Mouse (Mus musculus): ENCODE measurements around the gene Ankrd40. TPM values are rescaled to one million over a fixed set of nuclear protein-coding genes. Genes with fewer than 3 reads are reported as not detected.

The Ankrd40 gene
- polyA plus RNA-seq, 2 experiments = 5.5 to 12.6 TPM

DNA sequence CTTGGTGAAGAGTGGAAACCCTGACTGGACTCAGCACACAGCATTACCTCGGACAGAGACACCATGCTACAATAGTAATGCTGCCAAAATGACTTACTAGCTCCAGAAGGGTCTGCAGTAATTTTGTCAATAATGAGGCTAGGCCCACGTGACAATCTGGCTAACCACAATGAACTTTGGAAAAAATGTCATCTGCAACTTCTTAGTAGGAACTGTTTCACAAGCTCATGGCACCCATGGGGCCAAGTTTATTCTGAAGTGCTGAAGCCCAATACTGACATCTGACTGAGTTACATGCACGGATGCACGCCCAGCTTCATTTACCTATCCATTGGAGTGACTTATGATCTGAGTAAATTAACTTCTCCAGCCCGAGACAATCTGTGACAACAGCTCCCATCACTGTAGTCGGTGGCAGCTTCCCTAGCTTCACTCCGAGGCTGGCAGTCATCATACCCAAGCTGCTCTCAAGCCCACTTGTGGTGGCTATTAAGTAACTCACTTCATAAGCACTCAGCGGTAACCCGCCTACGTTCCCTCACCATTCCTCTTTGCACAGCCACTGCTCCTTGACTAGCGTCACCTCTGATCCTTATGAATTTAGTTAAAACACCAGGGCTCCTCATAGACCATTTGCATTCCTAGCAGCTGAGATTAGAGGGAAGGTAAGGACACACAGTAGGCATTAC lies 41.8 kb upstream of the Ankrd40 start:
- no peak overlapping the region for H3K4me3 ChIP-seq (ENCODE audit: insufficient read depth in 1 of 2, low read depth in 2 of 2, low read length in 2 of 2)
- H3K27me3 ChIP-seq (ENCODE audit: control insufficient read depth, insufficient read depth, low read length) = no peaks in the 10 kb centered on the region
- no peak overlapping the region for H3K9ac ChIP-seq (replicated peaks)
- TF ChIP-seq CTCF (IDR thresholded peaks at IDR 0.05; ENCODE audit: low read depth) = no peak
- TF ChIP-seq EP300 (IDR thresholded peaks at IDR 0.05; ENCODE audit: low read depth) = no peak
- peaks cover 21 to 22% of the 10 kb centered on the region in 2 experiments for H3K4me1 ChIP-seq (replicated peaks; ENCODE audit: control insufficient read depth in 2 of 2, insufficient read depth in 2 of 2, low read length in 1 of 2)
- H3K36me3 ChIP-seq (replicated peaks; ENCODE audit: control insufficient read depth, insufficient read depth, low read depth) = peaks cover 65% of the 10 kb centered on the region
- DNase-seq (ENCODE audit: low read depth in 3 of 3, low spot score in 3 of 3) (no peak), ATAC-seq (ENCODE audit: insufficient read depth) (no peak)
- WGBS (ENCODE audit: insufficient replicate concordance) = 85% methylated on average over 11 of the region's 11 CpGs
- H3K9me3 ChIP-seq (ENCODE audit: control insufficient read depth, low read length) = no peaks in the 10 kb centered on the region
- H3K27ac ChIP-seq = no peak overlapping the region
- H3K4me2 ChIP-seq (ENCODE audit: low read depth) = no peak overlapping the region

DNA sequence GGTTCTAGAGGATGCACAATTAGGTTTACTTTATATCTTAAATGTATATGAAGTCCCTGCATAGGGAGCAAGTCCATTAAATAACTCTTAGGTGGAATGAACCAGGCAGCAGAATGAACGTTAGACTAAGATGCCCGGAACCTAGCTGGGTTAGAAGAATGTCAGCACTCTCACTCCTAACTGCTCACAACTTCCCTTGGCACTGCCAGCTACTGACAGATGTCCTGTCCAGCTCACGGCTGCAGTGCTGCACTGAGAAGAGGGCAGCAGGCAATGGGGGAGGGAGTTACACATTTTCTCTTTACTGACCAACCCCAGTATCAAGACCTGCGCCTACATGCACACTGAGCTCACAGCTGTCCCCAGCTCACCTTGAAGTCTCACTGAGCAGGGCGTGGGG lies 40.7 kb upstream of the Ankrd40 start:
- DNase-seq (ENCODE audit: low read depth in 3 of 3, low spot score in 3 of 3) (no peak), ATAC-seq (ENCODE audit: insufficient read depth) (no peak)
- no peaks in the 10 kb centered on the region for H3K27me3 ChIP-seq (ENCODE audit: control insufficient read depth, insufficient read depth, low read length)
- H3K4me3 ChIP-seq (ENCODE audit: insufficient read depth in 1 of 2, low read depth in 2 of 2, low read length in 2 of 2) = no peak overlapping the region
- no peak overlapping the region for H3K27ac ChIP-seq
- H3K4me2 ChIP-seq (ENCODE audit: low read depth) = no peak overlapping the region
- TF ChIP-seq EP300 (IDR thresholded peaks at IDR 0.05; ENCODE audit: low read depth) (no peak), CTCF (IDR thresholded peaks at IDR 0.05; ENCODE audit: low read depth) (no peak)
- H3K4me1 ChIP-seq (replicated peaks; ENCODE audit: control insufficient read depth in 2 of 2, insufficient read depth in 2 of 2, low read length in 1 of 2) = peaks cover 15 to 18% of the 10 kb centered on the region in 2 experiments
- H3K36me3 ChIP-seq (replicated peaks; ENCODE audit: control insufficient read depth, insufficient read depth, low read depth) = peaks cover 72% of the 10 kb centered on the region
- no peak overlapping the region for H3K9ac ChIP-seq (replicated peaks)
- 87% methylated on average over 5 of the region's 5 CpGs for WGBS (ENCODE audit: insufficient replicate concordance)
- no peaks in the 10 kb centered on the region for H3K9me3 ChIP-seq (ENCODE audit: control insufficient read depth, low read length)

DNA sequence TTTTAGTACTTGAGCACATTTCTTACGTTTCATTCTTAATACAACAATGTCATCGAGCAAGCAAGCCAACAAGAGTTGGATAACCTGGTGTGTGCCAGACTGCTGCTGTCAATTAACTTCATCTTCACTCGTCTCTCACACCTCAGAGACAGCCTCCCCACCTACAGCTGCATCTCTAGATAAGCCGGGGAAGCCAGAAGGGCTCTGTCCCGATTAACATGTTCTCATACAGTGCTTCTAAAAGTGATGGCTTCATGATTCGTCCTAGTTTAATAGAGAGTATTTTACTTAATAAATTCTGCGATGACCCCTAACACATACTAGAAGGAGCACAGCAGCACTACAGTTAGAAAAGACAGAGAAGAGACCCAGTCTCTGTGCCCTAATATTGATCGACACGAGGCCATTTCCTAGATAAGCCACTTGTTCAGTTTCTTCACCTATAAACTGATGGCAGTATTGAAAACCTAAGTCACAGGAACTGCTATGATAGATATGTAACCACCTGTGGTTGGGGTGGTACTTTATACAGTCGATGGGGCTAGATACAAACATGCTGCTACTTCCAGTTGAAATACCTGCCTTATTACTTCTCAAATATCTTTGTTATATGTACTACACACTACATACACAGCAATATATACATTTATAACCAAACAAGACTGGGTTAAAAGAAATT lies 37.6 kb upstream of the Ankrd40 start:
- Histone ChIP-seq H3K9ac (replicated peaks) (peak overlapping the region; percentile 25; the same call in 1 of the 2 replicates), H3K9me3 (ENCODE audit: control insufficient read depth, low read length) (no peaks in the 10 kb centered on the region), H3K4me3 (ENCODE audit: insufficient read depth in 1 of 2, low read depth in 2 of 2, low read length in 2 of 2) (peak overlapping the region in 1 of 2 experiments; percentile 25; a peak in 1 of 4 replicates), H3K27me3 (ENCODE audit: control insufficient read depth, insufficient read depth, low read length) (no peaks in the 10 kb centered on the region), H3K36me3 (replicated peaks; ENCODE audit: control insufficient read depth, insufficient read depth, low read depth) (peaks cover 83% of the 10 kb centered on the region), H3K27ac (peak overlapping the region; percentile 93), H3K4me2 (ENCODE audit: low read depth) (peak overlapping the region; percentile 60), H3K4me1 (replicated peaks; ENCODE audit: control insufficient read depth in 2 of 2, insufficient read depth in 2 of 2, low read length in 1 of 2) (peaks cover 15 to 18% of the 10 kb centered on the region in 2 experiments)
- WGBS (ENCODE audit: insufficient replicate concordance) = 44% methylated on average over 10 of the region's 10 CpGs
- DNase-seq (ENCODE audit: low read depth in 3 of 3, low spot score in 3 of 3) = peak; percentile 72 to 80 (median 79)
- no peak for TF ChIP-seq CTCF (IDR thresholded peaks at IDR 0.05; ENCODE audit: low read depth)
- peak; percentile 79 for TF ChIP-seq EP300 (IDR thresholded peaks at IDR 0.05; ENCODE audit: low read depth)
- peak; percentile 98 for ATAC-seq (ENCODE audit: insufficient read depth)

DNA sequence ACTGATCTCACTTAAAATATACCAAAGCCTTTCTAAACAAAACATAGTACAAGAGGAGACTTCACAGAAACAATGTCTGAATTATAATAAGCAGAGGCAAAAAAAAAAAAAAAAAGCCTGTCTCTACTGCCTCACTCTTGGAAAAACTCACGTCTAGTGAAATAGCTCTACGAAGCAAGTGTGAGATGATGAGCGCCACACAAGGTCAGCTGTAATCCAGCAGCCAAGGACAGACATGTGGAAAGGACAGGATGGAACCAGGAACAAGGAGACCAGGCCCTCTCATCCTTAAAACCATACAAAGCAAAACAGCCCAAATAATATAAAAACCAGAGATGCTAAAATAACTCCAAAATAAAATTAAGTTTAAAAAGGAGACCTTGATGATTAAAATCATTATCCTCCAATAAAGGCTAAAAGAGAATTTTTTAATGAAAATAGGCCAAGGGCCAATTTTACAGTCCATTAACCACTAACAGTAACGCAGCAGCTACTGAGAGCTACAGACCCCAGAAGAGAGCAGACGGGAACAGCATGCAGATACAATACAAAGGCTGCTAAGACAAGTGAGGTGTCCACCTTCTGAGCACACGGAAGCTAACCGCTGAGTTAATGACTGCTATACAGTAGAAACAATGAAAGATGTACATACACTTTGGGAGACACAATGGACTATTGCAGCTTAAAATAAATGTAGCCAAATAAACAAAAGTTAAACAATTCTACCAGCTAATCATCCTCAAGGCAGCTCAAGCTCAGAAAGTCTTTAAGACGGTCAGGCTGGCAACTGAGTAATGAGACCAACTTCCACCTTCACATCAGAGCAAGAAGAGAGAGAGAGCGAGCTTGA lies 32.6 kb upstream of the Ankrd40 start:
- ATAC-seq (ENCODE audit: insufficient read depth) = no peak
- no peaks in the 10 kb centered on the region for H3K9me3 ChIP-seq (ENCODE audit: control insufficient read depth, low read length)
- WGBS (ENCODE audit: insufficient replicate concordance) = 88% methylated on average over 9 of the region's 9 CpGs
- no peak overlapping the region for H3K27ac ChIP-seq
- H3K4me3 ChIP-seq (ENCODE audit: insufficient read depth in 1 of 2, low read depth in 2 of 2, low read length in 2 of 2) = no peak overlapping the region
- no peak overlapping the region for H3K9ac ChIP-seq (replicated peaks)
- H3K36me3 ChIP-seq (replicated peaks; ENCODE audit: control insufficient read depth, insufficient read depth, low read depth) = peaks cover 88% of the 10 kb centered on the region
- no peak overlapping the region for H3K4me2 ChIP-seq (ENCODE audit: low read depth)
- no peak for DNase-seq (ENCODE audit: low read depth in 3 of 3, low spot score in 3 of 3)
- peaks cover 6 to 9% of the 10 kb centered on the region in 2 experiments for H3K4me1 ChIP-seq (replicated peaks; ENCODE audit: control insufficient read depth in 2 of 2, insufficient read depth in 2 of 2, low read length in 1 of 2)
- no peaks in the 10 kb centered on the region for H3K27me3 ChIP-seq (ENCODE audit: control insufficient read depth, insufficient read depth, low read length)
- no peak for TF ChIP-seq CTCF (IDR thresholded peaks at IDR 0.05; ENCODE audit: low read depth)
- no peak for TF ChIP-seq EP300 (IDR thresholded peaks at IDR 0.05; ENCODE audit: low read depth)
